Mouse (Mus musculus): ENCODE measurements at regions not wholly inside any gene's neighbourhood (a gene's known extent, or its start where the extent isn't known, plus 50 kb on each side); places are given as distances from the start of the nearest gene placed in this dataset.

- WGBS, result 92% methylated on average over 2 of the region's 2 CpGs
- ATAC-seq (ENCODE audit: low FRiP score, low read depth) (no peak), DNase-seq (ENCODE audit: low spot score) (no peak)
- H3K27ac ChIP-seq (replicated peaks; ENCODE audit: low read depth, low read length), result no peak overlapping the region
- no peak overlapping the region for H3K9ac ChIP-seq (ENCODE audit: low read depth, low read length, severe bottlenecking)
- TF ChIP-seq POLR2A (IDR thresholded peaks at IDR 0.05; ENCODE audit: borderline replicate concordance, extremely low read depth, insufficient read depth, insufficient read length), result no peak
- H3K27me3 ChIP-seq (ENCODE audit: control insufficient read depth, insufficient read depth, low read length), result no peaks in the 10 kb centered on the region
- H3K4me2 ChIP-seq (replicated peaks; ENCODE audit: low read depth, low read length, severe bottlenecking), result no peak overlapping the region
- no peaks in the 10 kb centered on the region for H3K9me3 ChIP-seq (ENCODE audit: control insufficient read depth, low read length)
- H3K4me3 ChIP-seq (replicated peaks; ENCODE audit: low read length), result no peak overlapping the region
- no peaks in the 10 kb centered on the region for H3K36me3 ChIP-seq (ENCODE audit: control insufficient read depth, insufficient read depth, low read length)
- no peaks in the 10 kb centered on the region for H3K4me1 ChIP-seq (ENCODE audit: control insufficient read depth, insufficient read depth, low read length)
Observed at GRCm38 (mm10) chr7:95578633-95579032, 592.4 kb upstream of the Tenm4 start.

- no peak for ATAC-seq (ENCODE audit: low FRiP score, low read depth)
- Histone ChIP-seq H3K27me3 (ENCODE audit: control insufficient read depth, insufficient read depth, low read length) (no peaks in the 10 kb centered on the region), H3K36me3 (ENCODE audit: control insufficient read depth, insufficient read depth, low read length) (no peaks in the 10 kb centered on the region), H3K9ac (ENCODE audit: low read depth, low read length, severe bottlenecking) (no peak overlapping the region), H3K4me2 (replicated peaks; ENCODE audit: low read depth, low read length, severe bottlenecking) (no peak overlapping the region), H3K27ac (replicated peaks; ENCODE audit: low read depth, low read length) (no peak overlapping the region), H3K4me3 (replicated peaks; ENCODE audit: low read length) (no peak overlapping the region), H3K4me1 (ENCODE audit: control insufficient read depth, insufficient read depth, low read length) (no peaks in the 10 kb centered on the region), H3K9me3 (ENCODE audit: control insufficient read depth, low read length) (no peaks in the 10 kb centered on the region)
- TF ChIP-seq POLR2A (IDR thresholded peaks at IDR 0.05; ENCODE audit: borderline replicate concordance, extremely low read depth, insufficient read depth, insufficient read length), result no peak
- DNase-seq (ENCODE audit: low spot score), result no peak
- 65% methylated on average over 7 of the region's 7 CpGs for WGBS
Observed at GRCm38 (mm10) chr7:95581325-95581724, 589.7 kb upstream of the Tenm4 start.

- Histone ChIP-seq H3K27ac (replicated peaks; ENCODE audit: low read depth, low read length) (no peak overlapping the region), H3K9me3 (ENCODE audit: control insufficient read depth, low read length) (no peaks in the 10 kb centered on the region), H3K4me1 (ENCODE audit: control insufficient read depth, insufficient read depth, low read length) (no peaks in the 10 kb centered on the region), H3K27me3 (ENCODE audit: control insufficient read depth, insufficient read depth, low read length) (no peaks in the 10 kb centered on the region), H3K4me3 (replicated peaks; ENCODE audit: low read length) (no peak overlapping the region), H3K9ac (ENCODE audit: low read depth, low read length, severe bottlenecking) (no peak overlapping the region), H3K36me3 (ENCODE audit: control insufficient read depth, insufficient read depth, low read length) (no peaks in the 10 kb centered on the region), H3K4me2 (replicated peaks; ENCODE audit: low read depth, low read length, severe bottlenecking) (no peak overlapping the region)
- 70% methylated on average over 2 of the region's 2 CpGs for WGBS
- ATAC-seq (ENCODE audit: low FRiP score, low read depth), result no peak
- DNase-seq (ENCODE audit: low spot score), result no peak
- TF ChIP-seq POLR2A (IDR thresholded peaks at IDR 0.05; ENCODE audit: borderline replicate concordance, extremely low read depth, insufficient read depth, insufficient read length), result no peak
Observed at GRCm38 (mm10) chr7:95598339-95598738, 572.7 kb upstream of the Tenm4 start.

- 76% methylated on average over 2 of the region's 2 CpGs for WGBS
- Histone ChIP-seq H3K9me3 (ENCODE audit: control insufficient read depth, low read length) (no peaks in the 10 kb centered on the region), H3K27me3 (ENCODE audit: control insufficient read depth, insufficient read depth, low read length) (no peaks in the 10 kb centered on the region), H3K9ac (ENCODE audit: low read depth, low read length, severe bottlenecking) (no peak overlapping the region), H3K4me1 (ENCODE audit: control insufficient read depth, insufficient read depth, low read length) (no peaks in the 10 kb centered on the region), H3K36me3 (ENCODE audit: control insufficient read depth, insufficient read depth, low read length) (no peaks in the 10 kb centered on the region), H3K27ac (replicated peaks; ENCODE audit: low read depth, low read length) (no peak overlapping the region), H3K4me2 (replicated peaks; ENCODE audit: low read depth, low read length, severe bottlenecking) (no peak overlapping the region), H3K4me3 (replicated peaks; ENCODE audit: low read length) (no peak overlapping the region)
- no peak for TF ChIP-seq POLR2A (IDR thresholded peaks at IDR 0.05; ENCODE audit: borderline replicate concordance, extremely low read depth, insufficient read depth, insufficient read length)
- no peak for DNase-seq (ENCODE audit: low spot score)
- ATAC-seq (ENCODE audit: low FRiP score, low read depth), result no peak
Observed at GRCm38 (mm10) chr7:95613736-95614135, 557.3 kb upstream of the Tenm4 start.

- Histone ChIP-seq H3K36me3 (ENCODE audit: control insufficient read depth, insufficient read depth, low read length) (no peaks in the 10 kb centered on the region), H3K9me3 (ENCODE audit: control insufficient read depth, low read length) (no peaks in the 10 kb centered on the region), H3K4me1 (ENCODE audit: control insufficient read depth, insufficient read depth, low read length) (no peaks in the 10 kb centered on the region), H3K4me2 (replicated peaks; ENCODE audit: low read depth, low read length, severe bottlenecking) (no peak overlapping the region), H3K27ac (replicated peaks; ENCODE audit: low read depth, low read length) (no peak overlapping the region), H3K9ac (ENCODE audit: low read depth, low read length, severe bottlenecking) (no peak overlapping the region), H3K4me3 (replicated peaks; ENCODE audit: low read length) (no peak overlapping the region), H3K27me3 (ENCODE audit: control insufficient read depth, insufficient read depth, low read length) (no peaks in the 10 kb centered on the region)
- 63% methylated on average over 2 of the region's 2 CpGs for WGBS
- no peak for TF ChIP-seq POLR2A (IDR thresholded peaks at IDR 0.05; ENCODE audit: borderline replicate concordance, extremely low read depth, insufficient read depth, insufficient read length)
- DNase-seq (ENCODE audit: low spot score) (peak; percentile 31), ATAC-seq (ENCODE audit: low FRiP score, low read depth) (no peak)
Observed at GRCm38 (mm10) chr7:95617370-95617769, 553.7 kb upstream of the Tenm4 start.

- DNase-seq (ENCODE audit: low spot score) (no peak), ATAC-seq (ENCODE audit: low FRiP score, low read depth) (no peak)
- no peaks in the 10 kb centered on the region for H3K36me3 ChIP-seq (ENCODE audit: control insufficient read depth, insufficient read depth, low read length)
- H3K9me3 ChIP-seq (ENCODE audit: control insufficient read depth, low read length), result no peaks in the 10 kb centered on the region
- no peaks in the 10 kb centered on the region for H3K4me1 ChIP-seq (ENCODE audit: control insufficient read depth, insufficient read depth, low read length)
- H3K27ac ChIP-seq (replicated peaks; ENCODE audit: low read depth, low read length), result no peak overlapping the region
- TF ChIP-seq POLR2A (IDR thresholded peaks at IDR 0.05; ENCODE audit: borderline replicate concordance, extremely low read depth, insufficient read depth, insufficient read length), result no peak
- no peaks in the 10 kb centered on the region for H3K27me3 ChIP-seq (ENCODE audit: control insufficient read depth, insufficient read depth, low read length)
- no peak overlapping the region for H3K4me3 ChIP-seq (replicated peaks; ENCODE audit: low read length)
- no peak overlapping the region for H3K9ac ChIP-seq (ENCODE audit: low read depth, low read length, severe bottlenecking)
- H3K4me2 ChIP-seq (replicated peaks; ENCODE audit: low read depth, low read length, severe bottlenecking), result no peak overlapping the region
Observed at GRCm38 (mm10) chr7:95618170-95618569, 552.9 kb upstream of the Tenm4 start.
